Mouse (Mus musculus) urinary bladder, postnatal 10 days (tissue): ENCODE data around the gene Folr2.

Experiments
- DNase-seq: peaks from one replicate; pipeline ENCODE4 v3.0.0; 2022; ENCODE audit warnings: low spot score

Gene Folr2

DNA sequence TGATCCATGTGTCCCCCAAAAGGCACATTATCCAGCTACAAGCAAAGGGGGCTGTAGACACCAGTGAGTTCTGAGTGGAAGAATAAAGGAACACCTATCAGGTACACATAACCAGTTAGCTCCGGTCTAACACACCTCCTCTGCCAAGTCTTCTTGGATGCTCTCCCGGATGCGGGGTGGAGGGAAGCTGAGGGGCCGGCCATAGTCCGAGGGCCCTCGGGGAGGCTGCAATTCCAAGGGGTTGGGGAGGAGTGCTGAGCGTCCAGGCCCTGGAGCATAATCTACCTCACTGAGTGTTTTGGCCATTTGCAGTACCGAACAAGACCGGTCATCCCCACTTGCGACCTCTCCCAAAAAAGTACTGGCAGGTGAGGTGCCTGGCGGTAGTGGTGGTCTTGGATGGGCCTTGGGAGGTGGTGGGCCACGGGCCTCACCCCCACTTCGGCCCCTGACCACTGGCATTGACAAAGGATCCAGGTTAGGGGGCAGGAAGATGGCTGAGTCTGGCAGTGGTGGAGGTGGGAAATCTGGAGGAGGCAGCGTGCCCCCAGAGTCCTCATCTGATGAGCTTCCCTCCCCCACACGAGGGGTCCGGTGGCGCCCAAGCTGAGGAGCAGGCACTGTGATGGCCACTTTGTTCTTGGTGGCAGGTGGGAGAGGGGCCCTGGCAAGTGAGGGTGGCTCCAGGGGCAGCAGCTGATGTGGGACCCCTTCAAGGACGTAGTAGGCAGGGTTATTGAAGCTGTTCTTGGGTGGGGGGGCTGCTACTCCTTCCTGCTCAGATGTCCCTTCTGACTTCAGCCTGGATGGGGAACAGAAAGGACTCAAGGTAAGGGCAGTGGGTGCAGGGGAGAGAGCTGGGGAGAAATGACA, 33.0 kb downstream of the Folr2 start:
- DNase-seq = no peak

DNA sequence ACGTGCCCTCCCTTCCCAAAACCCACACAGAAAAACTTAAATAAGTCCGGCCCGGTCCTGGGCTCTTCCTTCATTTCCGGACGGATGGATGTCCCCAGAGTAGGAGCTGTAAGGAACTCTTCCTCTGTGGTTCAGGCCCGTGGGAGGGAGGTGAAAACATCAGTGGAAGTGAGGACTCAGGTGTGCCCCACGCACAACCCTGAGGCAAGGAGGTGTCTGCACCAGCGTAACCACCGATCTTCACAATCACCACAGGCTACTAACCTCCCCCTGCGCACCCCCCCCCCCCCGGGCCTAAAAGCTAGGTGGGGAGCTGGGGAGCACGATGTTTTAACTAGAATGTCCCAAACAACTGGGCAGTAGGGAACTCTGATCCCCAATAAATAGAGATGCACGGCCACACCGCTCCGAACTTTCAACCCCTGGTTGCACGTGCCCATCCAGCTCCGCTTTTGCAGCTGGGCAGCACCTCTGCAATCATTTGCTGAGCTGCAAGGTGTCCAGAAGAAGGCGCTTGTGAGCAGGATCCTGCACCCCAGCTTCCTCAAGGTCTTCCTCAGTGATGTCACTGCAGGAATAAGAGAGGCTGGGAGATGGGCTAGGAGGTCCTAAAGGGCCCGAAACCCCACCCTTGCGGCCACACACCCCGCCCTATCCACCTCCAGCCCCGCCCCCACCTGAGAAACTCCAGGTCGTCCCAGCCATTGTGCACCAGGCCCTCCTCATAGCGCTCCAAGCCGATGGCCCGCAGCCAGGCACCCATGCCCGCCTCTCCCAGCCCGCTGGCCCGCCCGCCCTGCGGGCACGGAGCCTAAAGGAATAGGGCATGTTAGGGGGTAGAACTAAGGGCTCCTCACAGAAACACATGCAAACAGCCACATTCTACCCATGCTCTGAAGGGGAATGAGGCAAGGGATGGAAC, 33.9 kb downstream of the Folr2 start:
- DNase-seq = no peak

GRCm38 (mm10) chr7:101821571-101822501, 35.2 kb downstream of the Folr2 start:
- DNase-seq = no peak

DNA sequence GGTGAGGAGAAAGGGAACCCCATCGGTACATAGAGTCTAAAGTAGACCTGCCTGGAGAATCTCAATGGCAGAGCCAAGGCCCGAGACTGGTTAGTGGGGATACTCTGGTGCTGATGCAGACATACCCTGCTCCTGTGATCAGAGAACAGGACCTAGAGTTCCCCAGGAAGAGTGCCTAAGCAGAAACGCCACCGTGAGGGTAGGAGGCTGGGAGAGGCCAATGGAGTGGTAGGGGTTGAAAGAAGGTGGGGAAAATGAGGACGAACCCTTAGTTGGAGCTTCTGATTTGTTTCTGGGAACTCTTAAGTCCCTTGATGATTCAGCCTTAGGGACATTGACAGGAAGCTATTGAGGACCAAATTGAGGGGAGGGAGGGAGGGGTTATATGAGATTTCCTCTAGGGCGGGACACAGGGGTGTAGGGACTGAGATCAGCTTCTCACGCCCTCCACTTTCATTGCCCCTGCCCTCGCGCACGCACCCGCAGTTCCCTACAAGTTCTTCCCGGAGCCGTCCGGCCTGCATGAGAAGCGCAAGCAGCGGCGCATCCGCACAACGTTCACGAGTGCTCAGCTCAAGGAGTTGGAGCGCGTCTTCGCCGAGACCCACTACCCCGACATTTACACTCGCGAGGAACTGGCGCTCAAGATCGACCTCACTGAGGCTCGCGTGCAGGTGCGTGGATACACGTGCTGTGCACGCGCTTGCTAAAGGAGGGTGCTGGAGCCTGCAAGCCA, 36.5 kb downstream of the Folr2 start:
- no peak for DNase-seq

DNA sequence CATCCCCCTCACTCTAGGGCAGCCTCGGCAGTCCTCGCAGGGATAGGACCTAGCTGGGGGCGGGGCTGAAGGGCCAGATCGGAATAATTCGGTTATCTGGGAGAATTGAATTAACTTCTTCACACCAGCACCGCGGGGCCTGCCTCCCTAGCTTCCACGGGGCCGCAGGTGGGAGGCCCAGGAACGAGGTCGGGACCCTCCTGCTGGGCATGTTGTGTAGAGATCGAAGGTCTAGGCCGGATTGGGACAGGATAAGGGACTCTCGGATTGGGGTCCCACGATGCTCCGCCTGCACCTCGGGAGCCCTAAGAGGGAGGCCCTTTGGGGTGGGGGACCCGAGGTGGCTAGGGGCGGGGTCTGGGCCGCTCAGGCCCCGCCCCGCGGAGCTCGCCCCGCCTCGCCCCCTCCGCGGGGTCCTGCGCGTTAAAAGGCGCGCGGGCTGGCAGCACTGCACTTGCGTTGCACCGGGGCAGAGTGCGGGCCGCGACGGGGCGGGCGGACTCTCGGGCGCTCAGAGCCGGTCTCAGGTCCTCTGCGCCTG, 39.1 kb downstream of the Folr2 start, which contains the start of gene Phox2a:
TSS of gene Phox2a (plus strand) at position 453 of the 541 bp plus-strand sequence.
- no peak for DNase-seq
